In the genomic region with DNA sequence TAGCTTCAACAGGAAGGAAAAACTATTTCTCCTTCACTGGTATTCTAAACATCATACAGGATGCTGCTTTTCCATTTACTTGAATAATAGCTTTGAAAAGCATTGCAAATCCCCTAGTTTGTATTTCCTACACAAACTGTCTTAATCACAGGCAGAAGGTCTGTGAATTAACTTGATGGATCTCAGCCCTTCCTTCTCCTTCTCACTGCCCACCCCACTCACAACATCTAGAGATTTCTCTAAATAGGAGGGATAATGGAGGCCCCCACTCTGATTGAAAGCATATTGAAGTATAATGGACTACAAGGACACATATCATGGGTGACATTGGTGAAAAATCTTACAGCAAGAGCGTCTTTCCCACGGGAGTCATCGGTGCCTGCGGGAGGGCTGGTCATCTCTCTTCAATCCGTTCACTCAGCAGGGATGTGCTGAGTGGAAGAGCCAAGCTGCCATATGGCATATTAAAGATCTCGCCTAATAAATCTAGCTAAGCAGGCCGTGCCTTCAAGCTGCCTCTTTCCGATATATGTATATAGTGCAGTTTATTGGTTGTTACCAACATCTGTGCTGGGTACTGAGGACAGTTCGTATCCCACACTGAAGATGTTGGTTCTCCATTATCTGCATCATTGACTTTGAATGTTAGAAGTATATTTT, we compare ENCODE assay signal across 24 mouse cellular contexts.
DNase-seq lines count a peak whose midpoint lies in the region; ATAC-seq and TF ChIP-seq lines count a peak whose summit lies in the region.
"Had no signal": no experiment of that assay in that cellular context is flagged by ENCODE, and none has a peak within 500 bp of the region (broad histone marks: within the 10 kb centered on the region; RNA-seq: fewer than 3 reads in every experiment).

No protein-coding gene starts in this region.

- no peak overlapping the region for H3K4me2 ChIP-seq in heart, embryonic 12.5 days
- H3K4me2 ChIP-seq in lung, postnatal 0 days (replicated peaks; ENCODE audit: low read depth, low read length), result no peak overlapping the region
- H3K4me2 ChIP-seq in neural tube, embryonic 15.5 days, result no peak overlapping the region
- H3K4me2 ChIP-seq: heart, embryonic 11.5 days; limb, embryonic 12.5 days; liver, embryonic 13.5 days; midbrain, embryonic 13.5 days had no signal

- ATAC-seq in cerebellum, adult (ENCODE audit: insufficient number of reproducible peaks, low FRiP score, low TSS enrichment), result peak; percentile 31; the same call in 1 of the 2 replicates
- no peak for ATAC-seq in heart, embryonic 12.5 days (ENCODE audit: insufficient number of reproducible peaks, low FRiP score)
- ATAC-seq in lung, postnatal 0 days, result no peak
- peak; percentile 24; the same call in 1 of the 2 replicates for ATAC-seq in neural tube, embryonic 15.5 days (ENCODE audit: low FRiP score)
- ATAC-seq: CD4-positive, CD25-positive, alpha-beta regulatory T cell, adult 4 months; forebrain, embryonic 14.5 days; midbrain, embryonic 13.5 days had no signal

- DNase-seq in cerebellum, adult 8-10 months, result no peak
- peak; percentile 66 for DNase-seq in heart, adult 11 months
- DNase-seq in lung, postnatal 0 days (ENCODE audit: low spot score), result peak; percentile 6
- DNase-seq in lung, adult 2 months, result no peak
- no peak for DNase-seq in adrenal gland, postnatal 14 days
- DNase-seq: gastrocnemius, postnatal 36 days; kidney, adult 11 months; kidney, postnatal 10 days; liver, embryonic 13.5 days; right cerebral cortex, postnatal 25 days; thymus, postnatal 4 days had no signal

- 0 out of 2 replicates have a peak, but pooled peaks cover 1% of the 10 kb centered on the region for H3K4me1 ChIP-seq in heart, embryonic 12.5 days (replicated peaks)
- H3K4me1 ChIP-seq in lung, postnatal 0 days (ENCODE audit: insufficient read depth, low read depth, low read length), result no peaks in the 10 kb centered on the region
- H3K4me1 ChIP-seq in lung, adult 2 months (ENCODE audit: control insufficient read depth, insufficient read depth, low read length), result no peaks in the 10 kb centered on the region
- H3K4me1 ChIP-seq in neural tube, embryonic 15.5 days, result peaks cover 4% of the 10 kb centered on the region; the same call in 1 of the 2 replicates
- H3K4me1 ChIP-seq: limb, embryonic 12.5 days; liver, embryonic 13.5 days; midbrain, embryonic 13.5 days had no signal

- 81% methylated on average over 9 of the region's 9 CpGs for WGBS in heart, embryonic 12.5 days
- 53% methylated on average over 9 of the region's 9 CpGs for WGBS in lung, postnatal 0 days
- WGBS in lung, adult 2 months, result 63% methylated on average over 9 of the region's 9 CpGs
- 38% methylated on average over 9 of the region's 9 CpGs for WGBS in neural tube, embryonic 15.5 days

- TF ChIP-seq POLR2A in lung, adult 2 months (IDR thresholded peaks at IDR 0.05; ENCODE audit: borderline replicate concordance, extremely low read depth, low read depth, low read length), result no peak

- no peaks in the 10 kb centered on the region for H3K36me3 ChIP-seq in heart, embryonic 12.5 days
- no peaks in the 10 kb centered on the region for H3K36me3 ChIP-seq in lung, postnatal 0 days (ENCODE audit: insufficient read depth, low read length)
- H3K36me3 ChIP-seq in neural tube, embryonic 15.5 days, result no peaks in the 10 kb centered on the region
- H3K36me3 ChIP-seq: embryonic facial prominence, embryonic 10.5 days; G1E; limb, embryonic 12.5 days; liver, embryonic 13.5 days; midbrain, embryonic 13.5 days had no signal

- no peaks in the 10 kb centered on the region for H3K27me3 ChIP-seq in heart, embryonic 12.5 days (replicated peaks)
- no peaks in the 10 kb centered on the region for H3K27me3 ChIP-seq in lung, postnatal 0 days (replicated peaks; ENCODE audit: insufficient read depth, low read length)
- no peaks in the 10 kb centered on the region for H3K27me3 ChIP-seq in neural tube, embryonic 15.5 days (replicated peaks)
- H3K27me3 ChIP-seq: limb, embryonic 12.5 days; liver, embryonic 13.5 days; midbrain, embryonic 13.5 days had no signal

- TF ChIP-seq EP300 in lung, postnatal 0 days (IDR thresholded peaks at IDR 0.05), result no peak

- H3K27ac ChIP-seq in heart, embryonic 12.5 days (ENCODE audit: poor library complexity, severe bottlenecking), result no peak overlapping the region
- H3K27ac ChIP-seq in lung, postnatal 0 days (ENCODE audit: low read length), result no peak overlapping the region
- no peak overlapping the region for H3K27ac ChIP-seq in neural tube, embryonic 15.5 days (replicated peaks)
- H3K27ac ChIP-seq: embryonic facial prominence, embryonic 10.5 days; left cerebral cortex, adult 2 months; limb, embryonic 12.5 days; liver, embryonic 13.5 days; macrophage; midbrain, embryonic 13.5 days had no signal

- no peak overlapping the region for H3K4me3 ChIP-seq in heart, embryonic 12.5 days
- H3K4me3 ChIP-seq in lung, postnatal 0 days (ENCODE audit: low read depth, low read length), result no peak overlapping the region
- no peak overlapping the region for H3K4me3 ChIP-seq in lung, adult 2 months (replicated peaks; ENCODE audit: extremely low read depth, low read depth, low read length)
- H3K4me3 ChIP-seq in neural tube, embryonic 15.5 days (replicated peaks), result no peak overlapping the region
- H3K4me3 ChIP-seq: embryonic facial prominence, embryonic 10.5 days; left cerebral cortex, adult 2 months; limb, embryonic 12.5 days; liver, embryonic 13.5 days; midbrain, embryonic 13.5 days; myocyte had no signal

- no peak for TF ChIP-seq CTCF in lung, postnatal 0 days (IDR thresholded peaks at IDR 0.05)
- no peak for TF ChIP-seq CTCF in lung, adult 2 months (IDR thresholded peaks at IDR 0.05; ENCODE audit: insufficient read depth, low read length)

- H3K9ac ChIP-seq in heart, embryonic 12.5 days, result no peak overlapping the region
- no peak overlapping the region for H3K9ac ChIP-seq in lung, postnatal 0 days (replicated peaks; ENCODE audit: low read depth)
- H3K9ac ChIP-seq in neural tube, embryonic 15.5 days (replicated peaks), result no peak overlapping the region
- H3K9ac ChIP-seq: limb, embryonic 12.5 days; liver, embryonic 13.5 days; midbrain, embryonic 13.5 days had no signal

- 0 out of 2 replicates have a peak, but pooled peaks cover 2% of the 10 kb centered on the region for H3K9me3 ChIP-seq in heart, embryonic 12.5 days (replicated peaks)
- H3K9me3 ChIP-seq in lung, postnatal 0 days (ENCODE audit: low read length), result no peaks in the 10 kb centered on the region
- H3K9me3 ChIP-seq in neural tube, embryonic 15.5 days (replicated peaks), result no peaks in the 10 kb centered on the region
- H3K9me3 ChIP-seq: embryonic facial prominence, embryonic 10.5 days; limb, embryonic 12.5 days; liver, embryonic 13.5 days; midbrain, embryonic 13.5 days had no signal

Comparison
In these comparisons a context has a peak if more than half of its experiments do, and no peak if none do; other contexts are left out.
1. DNase-seq: peak in heart, adult 11 months (single experiment) and lung, postnatal 0 days (single experiment); none in cerebellum, adult 8-10 months (single experiment), lung, adult 2 months (single experiment) and adrenal gland, postnatal 14 days (single experiment).
2. ATAC-seq: peak in cerebellum, adult (single experiment) and neural tube, embryonic 15.5 days (single experiment); none in heart, embryonic 12.5 days (single experiment) and lung, postnatal 0 days (single experiment).